Mouse (Mus musculus) testis, postnatal 10 days (tissue): Measurements from ENCODE around the gene Ppp1r36.
"Not testable (repeated sequence)": the region's sequence is repeated elsewhere in the genome, so short reads cannot be mapped to it uniquely, and the experiment has no call there.

Experiments used
- DNase-seq: peaks from one replicate; pipeline ENCODE4 v3.0.0; 2021; ENCODE audit warnings: low spot score

Ppp1r36 gene

DNA sequence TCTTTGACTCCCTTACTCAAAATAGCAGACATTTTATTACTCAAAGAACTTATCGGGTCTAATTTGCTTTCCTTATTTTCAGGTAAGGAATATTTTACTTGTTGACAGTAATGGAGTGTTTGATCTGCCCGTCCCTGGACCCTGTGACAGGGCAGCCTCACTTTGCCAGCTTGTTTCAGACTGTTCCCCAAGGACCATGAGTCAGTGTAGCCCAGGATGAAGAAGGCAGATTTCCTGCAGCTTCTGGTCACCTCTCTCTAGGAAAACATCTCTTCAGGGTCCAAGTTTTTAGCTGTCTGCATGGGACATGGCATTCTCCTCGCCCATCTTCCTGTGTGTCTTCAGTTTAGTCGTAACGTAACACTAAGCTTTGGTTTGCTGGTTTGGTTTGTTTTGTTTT, 20.1 kb upstream of the Ppp1r36 start:
- no peak for DNase-seq

DNA sequence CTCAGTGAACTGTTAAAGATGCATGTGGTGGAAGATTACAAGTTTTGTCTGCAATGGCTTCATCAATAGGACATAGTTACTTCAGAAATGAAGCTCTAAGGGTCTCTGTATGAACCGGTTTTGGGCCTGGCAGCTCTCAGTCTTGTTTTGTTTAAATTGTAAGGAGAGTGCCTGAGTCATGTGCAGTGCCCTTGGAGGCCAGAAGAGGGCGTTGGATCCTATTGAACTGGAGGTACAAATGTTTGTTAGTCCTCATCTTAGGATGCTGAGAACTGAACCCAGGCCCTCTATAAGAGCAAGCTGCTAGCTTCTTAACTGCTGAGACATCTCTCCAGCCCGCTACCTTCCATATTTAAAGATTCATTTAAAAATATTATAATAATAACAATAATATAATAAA, 15.7 kb upstream of the Ppp1r36 start:
- DNase-seq: peak; percentile 41

- peak; percentile 95 for DNase-seq
These were observed 14.1 kb upstream of the Ppp1r36 start for GRCm38 (mm10) chr12:76402991-76403885.

DNA sequence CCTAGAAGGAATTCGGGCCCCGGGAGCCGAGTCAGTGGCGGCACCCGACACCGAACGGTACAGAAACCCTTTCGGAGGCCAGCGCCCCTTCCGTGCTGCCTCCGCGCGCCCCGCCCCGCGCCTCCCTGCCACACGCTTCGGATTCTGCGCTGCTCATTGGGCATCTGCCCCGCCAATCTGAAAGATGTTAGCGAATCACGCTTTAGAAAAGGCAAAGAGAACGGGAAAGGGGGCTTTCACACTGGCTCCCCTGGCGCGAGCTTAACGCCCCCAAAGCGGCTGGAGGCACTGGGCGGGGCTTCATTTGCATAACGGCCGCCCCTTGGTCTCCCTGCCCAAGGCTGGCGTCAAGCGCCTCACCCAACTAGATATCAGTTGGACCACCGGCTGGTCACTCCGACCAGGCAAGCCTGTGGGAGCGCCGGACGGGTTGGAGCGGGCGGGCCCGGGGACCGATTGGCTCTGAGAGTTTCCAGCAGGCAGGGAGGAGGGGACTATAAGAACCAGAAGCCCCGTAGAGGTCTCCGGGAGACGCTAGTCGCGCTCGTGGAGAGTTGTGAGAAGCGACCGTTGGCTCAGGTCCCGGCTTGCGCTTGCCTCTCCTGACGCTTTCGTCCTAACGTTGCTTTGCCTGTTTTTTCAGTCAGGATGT, 13.3 kb upstream of the Ppp1r36 start, which contains the start of gene Hspa2:
Gene Hspa2, plus strand, starts transcription at position 291 of the 652 bp plus-strand sequence.
- DNase-seq: peak; percentile 99

- no peak for DNase-seq
These were observed 12.5 kb upstream of the Ppp1r36 start for GRCm38 (mm10) chr12:76404836-76405182.

GRCm38 (mm10) chr12:76405183-76405970, 12.0 kb upstream of the Ppp1r36 start:
- peak; percentile 59 for DNase-seq

DNA sequence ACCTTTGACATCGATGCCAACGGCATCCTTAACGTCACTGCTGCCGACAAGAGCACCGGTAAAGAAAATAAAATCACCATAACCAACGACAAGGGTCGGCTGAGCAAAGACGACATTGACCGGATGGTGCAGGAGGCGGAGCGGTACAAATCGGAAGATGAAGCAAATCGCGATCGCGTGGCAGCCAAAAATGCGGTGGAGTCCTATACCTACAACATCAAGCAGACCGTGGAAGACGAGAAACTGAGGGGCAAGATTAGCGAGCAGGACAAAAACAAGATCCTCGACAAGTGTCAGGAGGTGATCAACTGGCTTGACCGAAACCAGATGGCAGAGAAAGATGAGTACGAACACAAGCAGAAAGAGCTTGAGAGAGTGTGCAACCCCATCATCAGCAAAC, 11.4 kb upstream of the Ppp1r36 start:
- no peak for DNase-seq

- DNase-seq: no peak
These were observed 10.2 kb upstream of the Ppp1r36 start for GRCm38 (mm10) chr12:76407184-76407583.

DNA sequence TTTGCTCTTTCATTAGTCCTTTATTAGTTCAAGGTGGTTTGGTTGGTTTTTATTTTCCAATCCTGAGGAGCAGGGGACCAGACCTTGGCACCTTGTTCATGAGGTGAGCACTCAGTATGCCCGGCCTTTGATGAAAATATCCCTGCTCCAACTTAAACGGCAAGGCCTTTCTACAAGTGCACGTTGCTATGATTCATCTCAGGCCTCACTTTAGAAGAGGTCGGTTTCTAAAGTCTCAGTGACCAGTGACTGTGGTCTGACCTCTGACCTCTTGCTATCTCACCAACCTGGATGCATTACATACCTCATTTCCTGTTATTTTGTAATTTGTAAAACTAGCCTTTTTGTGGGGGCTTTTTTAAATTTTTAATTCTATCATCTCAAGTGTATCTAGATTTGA, 8.2 kb upstream of the Ppp1r36 start:
- no peak for DNase-seq

DNA sequence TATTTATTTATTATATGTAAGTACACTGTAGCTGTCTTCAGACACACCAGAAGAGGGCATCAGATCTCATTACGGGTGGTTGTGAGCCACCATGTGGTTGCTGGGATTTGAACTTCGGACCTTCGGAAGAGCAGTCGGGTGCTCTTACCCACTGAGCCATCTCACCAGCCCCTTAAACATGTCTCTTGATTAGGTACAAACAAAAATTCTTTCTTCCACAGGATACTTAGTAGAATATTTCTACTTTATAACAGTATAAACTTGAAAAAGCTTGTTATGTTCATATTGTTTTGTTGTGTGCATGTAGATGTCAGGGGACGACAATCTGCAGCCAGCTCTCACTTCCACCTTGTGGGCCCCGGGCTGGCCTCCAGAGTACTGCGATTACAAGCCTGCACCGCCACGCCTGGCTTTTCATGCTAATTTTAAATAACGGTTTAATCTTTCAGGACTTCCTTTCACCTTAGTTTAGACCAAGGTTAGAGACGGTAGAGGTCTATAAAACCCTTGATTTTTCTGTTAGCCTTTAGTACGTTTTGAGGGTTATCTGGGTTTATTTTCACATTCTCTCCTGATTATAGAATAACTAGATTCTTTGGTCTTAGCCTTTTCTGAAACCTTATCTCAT, 1.8 kb upstream of the Ppp1r36 start:
- DNase-seq: no peak

GRCm38 (mm10) chr12:76418346-76418745, 1.0 kb downstream of the Ppp1r36 start:
- no peak for DNase-seq

GRCm38 (mm10) chr12:76425256-76425655, 7.9 kb downstream of the Ppp1r36 start:
- DNase-seq: no peak

DNA sequence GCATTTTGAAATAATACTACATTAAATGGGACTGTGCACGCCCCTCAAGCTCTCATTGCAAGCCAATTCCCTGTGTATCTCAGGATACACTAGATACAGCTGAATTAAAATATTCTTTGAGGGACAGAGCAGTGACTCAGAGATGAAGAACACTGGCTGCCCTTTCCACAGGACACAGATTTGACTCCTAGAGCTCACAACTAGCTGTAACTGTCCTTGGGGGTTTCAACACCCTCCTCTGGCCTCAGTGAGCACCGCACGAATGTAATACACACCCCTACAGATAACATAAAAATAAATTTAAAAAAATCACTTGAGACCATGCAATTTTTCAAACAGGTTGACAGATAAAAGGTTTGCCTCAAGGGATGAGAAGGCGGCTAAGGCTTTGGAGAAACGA, 10.2 kb downstream of the Ppp1r36 start:
- DNase-seq: no peak

- DNase-seq: no peak
These were observed 13.6 kb downstream of the Ppp1r36 start for GRCm38 (mm10) chr12:76430879-76431406.

DNA sequence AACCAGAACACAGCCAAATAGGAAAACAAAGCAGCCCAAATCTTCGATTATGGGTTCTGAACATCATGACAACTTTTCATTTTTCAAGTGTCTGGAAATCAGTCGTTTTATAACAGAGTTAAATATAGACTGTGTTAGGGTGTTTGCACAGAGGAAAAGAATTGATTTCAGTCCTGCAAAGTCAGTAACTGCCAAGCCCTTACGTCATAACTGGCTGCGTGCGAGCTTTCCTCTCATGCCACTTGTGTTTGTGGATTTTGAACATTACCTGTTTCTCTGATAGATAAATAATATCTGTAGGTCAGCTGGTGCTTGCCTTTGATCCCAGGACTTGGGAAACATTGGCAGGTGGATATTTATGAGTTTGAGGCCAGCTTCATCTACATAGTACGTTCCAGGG, 14.1 kb downstream of the Ppp1r36 start:
- DNase-seq: no peak

DNA sequence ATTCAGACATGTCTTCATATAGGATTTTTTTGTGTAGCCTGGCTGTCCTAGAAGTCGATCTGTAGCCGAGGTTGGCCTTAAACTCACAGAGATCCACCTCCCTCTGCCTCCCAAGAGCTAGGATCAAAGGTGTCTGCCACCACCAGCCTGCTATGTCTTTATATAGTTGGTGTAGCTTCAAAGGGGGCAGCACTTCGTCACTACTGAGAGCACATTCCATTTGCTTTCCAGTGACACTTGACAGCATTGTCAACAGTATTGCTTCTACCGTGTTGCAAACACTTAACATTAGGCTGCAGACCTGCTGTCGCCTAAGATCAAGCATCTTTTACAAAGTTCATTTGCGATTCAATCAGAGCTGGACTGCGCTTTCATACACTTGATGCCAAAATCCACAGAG, 16.8 kb downstream of the Ppp1r36 start:
- DNase-seq: no peak

GRCm38 (mm10) chr12:76435084-76435483, 17.7 kb downstream of the Ppp1r36 start:
- DNase-seq: no peak

DNA sequence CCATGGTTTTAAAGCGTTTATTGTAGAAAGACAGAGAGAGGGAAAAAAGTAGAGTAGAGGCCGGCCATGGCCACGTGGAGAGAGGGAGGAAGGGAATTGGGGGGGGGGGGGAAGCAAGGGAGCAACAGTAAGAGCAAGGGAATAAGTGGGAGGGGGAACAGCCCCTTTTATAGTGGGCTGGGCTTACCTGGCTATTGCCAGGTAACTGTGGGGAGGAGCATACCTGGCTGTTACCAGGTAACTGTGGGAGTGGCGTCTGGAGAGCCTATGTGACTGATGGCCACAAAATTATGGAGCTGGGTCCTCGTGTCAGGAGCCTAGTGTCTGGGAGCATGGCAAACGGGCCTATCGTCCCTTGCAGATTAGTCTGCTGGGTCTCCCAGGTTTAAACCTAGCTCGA, 18.2 kb downstream of the Ppp1r36 start:
- DNase-seq: no peak

DNA sequence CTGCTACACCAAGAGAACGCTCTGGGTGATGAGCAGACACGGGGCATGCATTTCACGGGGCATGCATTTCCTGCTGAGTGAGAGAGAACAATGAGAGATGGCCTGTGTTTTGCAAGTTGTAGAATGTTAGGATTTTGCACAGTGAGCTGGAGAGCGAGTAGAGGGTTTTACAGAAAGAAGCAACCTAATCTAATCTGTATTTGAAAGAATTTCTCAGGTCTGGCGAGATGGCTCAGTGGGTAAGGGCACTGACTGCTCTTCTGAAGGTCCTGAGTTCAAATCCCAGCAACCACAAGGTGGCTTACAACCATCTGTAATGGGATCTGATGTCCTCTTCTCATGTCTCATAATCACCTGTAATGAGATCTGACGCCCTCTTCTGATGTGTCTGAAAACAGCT, 26.1 kb downstream of the Ppp1r36 start:
- not testable (repeated sequence) for DNase-seq

DNA sequence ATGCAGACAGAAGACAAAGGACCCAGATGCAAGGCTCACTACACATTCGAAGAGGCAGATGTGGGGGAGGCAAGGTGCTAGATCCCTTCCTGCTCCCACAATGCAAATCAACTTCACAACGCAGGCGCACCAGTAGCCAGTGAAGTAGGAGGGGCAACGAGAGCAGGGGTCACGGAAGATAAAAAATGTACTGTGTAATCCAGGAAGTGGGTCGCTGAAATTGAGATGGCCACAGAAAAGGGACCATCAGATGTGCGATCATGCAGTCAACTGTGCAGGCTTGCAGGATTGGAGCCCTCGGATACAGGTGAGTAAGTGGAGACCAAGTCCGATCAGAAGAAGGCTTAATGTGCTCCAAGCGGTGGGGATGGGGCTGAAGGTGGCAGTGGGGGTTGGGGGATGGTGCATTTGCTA, 27.0 kb downstream of the Ppp1r36 start:
- no peak for DNase-seq

GRCm38 (mm10) chr12:76444862-76445261, 27.5 kb downstream of the Ppp1r36 start:
- DNase-seq: no peak

GRCm38 (mm10) chr12:76446201-76446600, 28.9 kb downstream of the Ppp1r36 start:
- no peak for DNase-seq
